In genomic region chr17:79926486-79926885, GRCm38 (mm10) we compare ENCODE assay signal across 19 mouse cellular contexts. TPM values are rescaled to one million over a fixed set of nuclear protein-coding genes. Genes with fewer than 3 reads are reported as not detected.
DNase-seq lines count a peak whose midpoint lies in the region; ATAC-seq and TF ChIP-seq lines count a peak whose summit lies in the region.
"Had no signal": no experiment of that assay in that cellular context is flagged by ENCODE, and none has a peak within 500 bp of the region (broad histone marks: within the 10 kb centered on the region; RNA-seq: fewer than 3 reads in every experiment).

No protein-coding gene starts in this region.

- no peak overlapping the region for H3K4me3 ChIP-seq in midbrain, postnatal 0 days (ENCODE audit: low read depth, low read length)
- no peak overlapping the region for H3K4me3 ChIP-seq in midbrain, embryonic 14.5 days (replicated peaks; ENCODE audit: low read depth, low read length)
- no peak overlapping the region for H3K4me3 ChIP-seq in intestine, postnatal 0 days (ENCODE audit: low read depth, low read length)
- no peak overlapping the region for H3K4me3 ChIP-seq in liver, postnatal 0 days (ENCODE audit: low read depth, low read length)
- no peak overlapping the region for H3K4me3 ChIP-seq in stomach, postnatal 0 days (ENCODE audit: low read depth, low read length)
- H3K4me3 ChIP-seq: embryonic facial prominence, embryonic 12.5 days; heart, embryonic 15.5 days; limb, embryonic 10.5 days; midbrain, embryonic 13.5 days had no signal

- peak; percentile 40; the same call in 1 of the 2 replicates for TF ChIP-seq EP300 in liver, postnatal 0 days (IDR thresholded peaks at IDR 0.05; ENCODE audit: low read depth)
- TF ChIP-seq EP300 in stomach, postnatal 0 days (optimal IDR thresholded peaks at IDR 0.05) = no peak

- no peak overlapping the region for H3K9ac ChIP-seq in midbrain, postnatal 0 days (replicated peaks; ENCODE audit: low read length, poor library complexity, severe bottlenecking)
- H3K9ac ChIP-seq in midbrain, embryonic 14.5 days (replicated peaks; ENCODE audit: low read length) = no peak overlapping the region
- no peak overlapping the region for H3K9ac ChIP-seq in intestine, postnatal 0 days (ENCODE audit: low read depth, low read length)
- no peak overlapping the region for H3K9ac ChIP-seq in liver, postnatal 0 days (replicated peaks)
- no peak overlapping the region for H3K9ac ChIP-seq in stomach, postnatal 0 days (ENCODE audit: low read length)
- H3K9ac ChIP-seq: embryonic facial prominence, embryonic 12.5 days; forebrain, postnatal 0 days; heart, embryonic 15.5 days; lung, embryonic 14.5 days; midbrain, embryonic 13.5 days had no signal

- H3K27me3 ChIP-seq in midbrain, postnatal 0 days (ENCODE audit: insufficient read depth, low read length) = no peaks in the 10 kb centered on the region
- H3K27me3 ChIP-seq in midbrain, embryonic 14.5 days (ENCODE audit: control insufficient read depth, insufficient read depth, low read length) = no peaks in the 10 kb centered on the region
- H3K27me3 ChIP-seq in intestine, postnatal 0 days (replicated peaks; ENCODE audit: control insufficient read depth, insufficient read depth, low read length) = no peaks in the 10 kb centered on the region
- H3K27me3 ChIP-seq in liver, postnatal 0 days (ENCODE audit: insufficient read depth, low read length) = no peaks in the 10 kb centered on the region
- H3K27me3 ChIP-seq in stomach, postnatal 0 days (ENCODE audit: control insufficient read depth, insufficient read depth, low read length) = no peaks in the 10 kb centered on the region
- H3K27me3 ChIP-seq: embryonic facial prominence, embryonic 12.5 days; heart, embryonic 15.5 days; midbrain, embryonic 13.5 days had no signal

- H3K4me2 ChIP-seq in midbrain, postnatal 0 days (ENCODE audit: low read depth, low read length, poor library complexity, severe bottlenecking) = no peak overlapping the region
- H3K4me2 ChIP-seq in midbrain, embryonic 14.5 days (ENCODE audit: low read length) = no peak overlapping the region
- peak overlapping the region; percentile 1; the same call in 1 of the 2 replicates for H3K4me2 ChIP-seq in intestine, postnatal 0 days (replicated peaks; ENCODE audit: low read depth)
- no peak overlapping the region for H3K4me2 ChIP-seq in liver, postnatal 0 days (ENCODE audit: low read depth, low read length)
- no peak overlapping the region for H3K4me2 ChIP-seq in stomach, postnatal 0 days (replicated peaks; ENCODE audit: low read depth)
- H3K4me2 ChIP-seq: embryonic facial prominence, embryonic 12.5 days; heart, embryonic 15.5 days; lung, embryonic 14.5 days; midbrain, embryonic 13.5 days had no signal

- no peak for TF ChIP-seq CTCF in midbrain, postnatal 0 days (IDR thresholded peaks at IDR 0.05)
- TF ChIP-seq CTCF in intestine, postnatal 0 days (IDR thresholded peaks at IDR 0.05; ENCODE audit: low read depth) = no peak
- TF ChIP-seq CTCF in liver, postnatal 0 days (IDR thresholded peaks at IDR 0.05; ENCODE audit: low read depth) = no peak
- TF ChIP-seq CTCF in stomach, postnatal 0 days (IDR thresholded peaks at IDR 0.05; ENCODE audit: low read depth) = no peak

- 69% methylated on average over 3 of the region's 3 CpGs for WGBS in midbrain, postnatal 0 days
- WGBS in midbrain, embryonic 14.5 days = 86% methylated on average over 3 of the region's 3 CpGs
- 36% methylated on average over 3 of the region's 3 CpGs for WGBS in intestine, postnatal 0 days
- WGBS in liver, postnatal 0 days (ENCODE audit: insufficient replicate concordance) = 51% methylated on average over 3 of the region's 3 CpGs
- 61% methylated on average over 3 of the region's 3 CpGs for WGBS in stomach, postnatal 0 days

- no peak for DNase-seq in midbrain, postnatal 0 days (ENCODE audit: low spot score)
- DNase-seq in midbrain, embryonic 14.5 days = no peak
- DNase-seq in liver, postnatal 0 days = no peak
- peak; percentile 39 for DNase-seq in stomach, postnatal 0 days (ENCODE audit: low spot score)
- no peak for DNase-seq in cerebellum, adult 11 months
- no peak for DNase-seq in cerebellum, postnatal 25 days
- no peak for DNase-seq in right cerebral cortex, postnatal 36 days (ENCODE audit: low spot score in 2 of 2)
- DNase-seq: cerebellum, postnatal 14 days; forebrain, postnatal 0 days; heart, adult 18-20 months; kidney, adult 9 months; lung, embryonic 14.5 days; lung, postnatal 4 days had no signal

- H3K4me1 ChIP-seq in midbrain, postnatal 0 days (ENCODE audit: insufficient read depth, low read length) = no peaks in the 10 kb centered on the region
- H3K4me1 ChIP-seq in midbrain, embryonic 14.5 days (ENCODE audit: control insufficient read depth, insufficient read depth, low read length) = no peaks in the 10 kb centered on the region
- no peaks in the 10 kb centered on the region for H3K4me1 ChIP-seq in intestine, postnatal 0 days (replicated peaks; ENCODE audit: control insufficient read depth, insufficient read depth, low read length)
- H3K4me1 ChIP-seq in liver, postnatal 0 days (ENCODE audit: insufficient read depth) = peaks cover 11% of the 10 kb centered on the region; the same call in 1 of the 2 replicates
- no peaks in the 10 kb centered on the region for H3K4me1 ChIP-seq in stomach, postnatal 0 days (replicated peaks; ENCODE audit: control insufficient read depth, insufficient read depth)
- H3K4me1 ChIP-seq: embryonic facial prominence, embryonic 12.5 days; heart, embryonic 15.5 days; limb, embryonic 10.5 days; midbrain, embryonic 13.5 days had no signal

- H3K9me3 ChIP-seq in midbrain, postnatal 0 days (ENCODE audit: low read length) = no peaks in the 10 kb centered on the region
- H3K9me3 ChIP-seq in midbrain, embryonic 14.5 days (ENCODE audit: control insufficient read depth, low read length) = no peaks in the 10 kb centered on the region
- no peaks in the 10 kb centered on the region for H3K9me3 ChIP-seq in intestine, postnatal 0 days (ENCODE audit: control insufficient read depth)
- H3K9me3 ChIP-seq in liver, postnatal 0 days (ENCODE audit: low read length) = no peaks in the 10 kb centered on the region
- no peaks in the 10 kb centered on the region for H3K9me3 ChIP-seq in stomach, postnatal 0 days (ENCODE audit: control insufficient read depth, low read length)
- H3K9me3 ChIP-seq: embryonic facial prominence, embryonic 12.5 days; heart, embryonic 15.5 days; limb, embryonic 10.5 days; midbrain, embryonic 13.5 days had no signal

- no peak overlapping the region for H3K27ac ChIP-seq in midbrain, postnatal 0 days (ENCODE audit: low read depth, low read length)
- H3K27ac ChIP-seq in midbrain, embryonic 14.5 days (replicated peaks; ENCODE audit: low read depth, low read length) = no peak overlapping the region
- H3K27ac ChIP-seq in intestine, postnatal 0 days (ENCODE audit: low read depth, low read length) = peak overlapping the region; percentile 86
- peak overlapping the region; percentile 77 for H3K27ac ChIP-seq in liver, postnatal 0 days (ENCODE audit: low read depth)
- no peak overlapping the region for H3K27ac ChIP-seq in stomach, postnatal 0 days (replicated peaks)
- H3K27ac ChIP-seq: embryonic facial prominence, embryonic 12.5 days; heart, embryonic 15.5 days; hindbrain, postnatal 0 days; limb, embryonic 10.5 days; midbrain, embryonic 13.5 days had no signal

- no peaks in the 10 kb centered on the region for H3K36me3 ChIP-seq in midbrain, postnatal 0 days (ENCODE audit: insufficient read depth, low read length)
- no peaks in the 10 kb centered on the region for H3K36me3 ChIP-seq in midbrain, embryonic 14.5 days (ENCODE audit: control insufficient read depth, insufficient read depth, low read length)
- H3K36me3 ChIP-seq in intestine, postnatal 0 days (ENCODE audit: control insufficient read depth, insufficient read depth) = no peaks in the 10 kb centered on the region
- no peaks in the 10 kb centered on the region for H3K36me3 ChIP-seq in liver, postnatal 0 days (replicated peaks; ENCODE audit: insufficient read depth, low read length)
- no peaks in the 10 kb centered on the region for H3K36me3 ChIP-seq in stomach, postnatal 0 days (ENCODE audit: control insufficient read depth, insufficient read depth, low read length)
- H3K36me3 ChIP-seq: embryonic facial prominence, embryonic 12.5 days; heart, embryonic 15.5 days; limb, embryonic 10.5 days; midbrain, embryonic 13.5 days had no signal

- ATAC-seq in midbrain, postnatal 0 days (ENCODE audit: low FRiP score) = peak; percentile 54; the same call in 1 of the 2 replicates
- ATAC-seq in midbrain, embryonic 14.5 days (ENCODE audit: low FRiP score, low TSS enrichment) = no peak
- ATAC-seq in intestine, postnatal 0 days = peak; percentile 99
- peak; percentile 94 for ATAC-seq in liver, postnatal 0 days
- ATAC-seq in stomach, postnatal 0 days (ENCODE audit: low FRiP score, low TSS enrichment) = peak; percentile 95
- ATAC-seq: forebrain, postnatal 0 days; hindbrain, postnatal 0 days; midbrain, embryonic 13.5 days had no signal

RNA-seq across cellular contexts. Expression of gene Atl2, which starts 30.6 kb away (rescaled TPM):
- 31.0 and 39.0 TPM in 2 replicates for total RNA-seq in midbrain, postnatal 0 days (2014; rRNA removed)
- polyA plus RNA-seq in midbrain, postnatal 0 days (2015; fragmentation: Nextera tagmentation; extraction: Ambion mirVana) = 29.4 and 30.5 TPM in 2 replicates
- polyA plus RNA-seq in midbrain, embryonic 14.5 days (2014; fragmentation: Nextera tagmentation; extraction: Ambion mirVana) = 30.3 and 37.6 TPM in 2 replicates
- 110 and 112 TPM in 2 replicates for polyA plus RNA-seq in intestine, postnatal 0 days (2015; fragmentation: Nextera tagmentation; extraction: Ambion mirVana)
- 40.8 and 41.2 TPM in 2 replicates for polyA plus RNA-seq in liver, postnatal 0 days (2015; fragmentation: Nextera tagmentation; extraction: Ambion mirVana)
- polyA plus RNA-seq in stomach, postnatal 0 days (2015; fragmentation: Nextera tagmentation; extraction: Ambion mirVana) = 22.6 and 25.2 TPM in 2 replicates

Comparison
In these comparisons a context has a peak if more than half of its experiments do, and no peak if none do; other contexts are left out.
1. H3K27ac ChIP-seq: peak in intestine, postnatal 0 days (single experiment) and liver, postnatal 0 days (single experiment); none in midbrain, postnatal 0 days (single experiment), midbrain, embryonic 14.5 days (single experiment) and stomach, postnatal 0 days (single experiment).